Mouse (Mus musculus): ENCODE measurements around the gene Pdcd1lg2. TPM values are rescaled to one million over a fixed set of nuclear protein-coding genes. Genes with fewer than 3 reads are reported as not detected.
A peak's percentile ranks its signal among the peaks of the same experiment; 100 is the strongest.

Gene Pdcd1lg2
- total and polyA plus RNA-seq, 3 experiments = 1.7 to 5.4 TPM; not detected in 1

DNA sequence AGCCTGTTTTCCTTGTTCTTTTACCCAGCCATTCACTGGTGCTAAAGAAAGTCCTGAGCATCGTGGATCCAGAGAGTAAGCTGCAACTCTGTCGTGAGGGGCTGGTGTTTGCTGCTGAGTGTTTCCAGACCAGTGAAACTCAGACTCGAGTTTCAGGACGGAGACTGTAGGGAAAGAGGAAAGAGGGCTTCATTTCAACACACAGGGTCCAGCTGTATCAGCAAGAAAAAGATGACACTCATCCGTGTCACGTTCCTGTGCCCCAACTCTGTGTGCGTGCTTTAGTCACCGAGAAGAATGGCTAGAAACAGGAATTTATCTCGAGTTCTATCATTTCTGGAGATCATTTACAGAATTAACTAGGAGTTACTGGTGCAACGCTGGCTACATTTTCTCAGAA, 77.7 kb downstream of the Pdcd1lg2 start:
- Histone ChIP-seq H3K4me1 (ENCODE audit: control insufficient read depth in 1 of 2, insufficient read depth in 2 of 2, low read length in 2 of 2) (peaks cover 3 to 27% of the 10 kb centered on the region in 2 experiments; a peak in 3 of 4 replicates), H3K9me3 (replicated peaks; ENCODE audit: insufficient read depth, low read length) (no peaks in the 10 kb centered on the region), H3K4me3 (ENCODE audit: control insufficient read depth in 1 of 2, insufficient read depth in 1 of 2, low read depth in 2 of 2, low read length in 2 of 2) (no peak overlapping the region), H3K27me3 (ENCODE audit: control insufficient read depth in 1 of 2, insufficient read depth in 2 of 2, low read length in 2 of 2) (no peaks in the 10 kb centered on the region), H3K79me2 (ENCODE audit: control insufficient read depth, insufficient read depth, low read length, poor library complexity) (no peaks in the 10 kb centered on the region), H3K36me3 (ENCODE audit: control insufficient read depth in 1 of 2, insufficient read depth in 2 of 2, low read length in 2 of 2) (peaks cover 0 to 17% of the 10 kb centered on the region in 2 experiments; a peak in 2 of 4 replicates), H3K9ac (ENCODE audit: control insufficient read depth, low read depth, low read length, poor library complexity, severe bottlenecking) (peak overlapping the region; percentile 2; the same call in 1 of the 2 replicates), H3K27ac (ENCODE audit: control insufficient read depth, low read depth, low read length) (no peak overlapping the region)
- DNase-seq (ENCODE audit: low read depth, low spot score) = no peak
- TF ChIP-seq CHD2 (IDR thresholded peaks at IDR 0.05; ENCODE audit: low read length) (no peak), POLR2AphosphoS2 (IDR thresholded peaks at IDR 0.05; ENCODE audit: low read length) (no peak), MEF2A (IDR thresholded peaks at IDR 0.05; ENCODE audit: extremely low read depth, insufficient replicate concordance, low read depth, low read length, poor library complexity, severe bottlenecking) (no peak), GATA1 (IDR thresholded peaks at IDR 0.05; ENCODE audit: low read depth, low read length) (no peak), UBTF (IDR thresholded peaks at IDR 0.05; ENCODE audit: borderline replicate concordance, insufficient read depth, low read depth, low read length) (no peak), ELF1 (IDR thresholded peaks at IDR 0.05; ENCODE audit: low read depth, low read length) (no peak), ZKSCAN1 (IDR thresholded peaks at IDR 0.05; ENCODE audit: low read depth, low read length) (no peak), TCF12 (IDR thresholded peaks at IDR 0.05; ENCODE audit: low read depth, low read length) (no peak), MAZ (IDR thresholded peaks at IDR 0.05; ENCODE audit: low read depth, low read length) (no peak), KAT2A (conservative IDR thresholded peaks at IDR 0.05; ENCODE audit: low read depth, low read length) (no peak), MAFK (IDR thresholded peaks at IDR 0.05; ENCODE audit: borderline replicate concordance, low read depth, low read length) (no peak), TAL1 (IDR thresholded peaks at IDR 0.05; ENCODE audit: low read length) (no peak), SIN3A (IDR thresholded peaks at IDR 0.05; ENCODE audit: low read length) (no peak), CTCF (IDR thresholded peaks at IDR 0.05 in 2 of 3, conservative IDR thresholded peaks at IDR 0.05 in 1 of 3; ENCODE audit: control insufficient read depth in 1 of 3, insufficient read depth in 1 of 3, low read depth in 2 of 3, low read length in 3 of 3, poor library complexity in 1 of 3, severe bottlenecking in 1 of 3) (no peak), SMC3 (IDR thresholded peaks at IDR 0.05; ENCODE audit: low read depth, low read length) (no peak), ZC3H11A (IDR thresholded peaks at IDR 0.05; ENCODE audit: low read depth, low read length) (no peak), MYC (IDR thresholded peaks at IDR 0.05; ENCODE audit: low read depth, low read length) (no peak), USF1 (IDR thresholded peaks at IDR 0.05; ENCODE audit: low read depth, low read length) (no peak)

GRCm38 (mm10) chr19:29489785-29490284, 79.1 kb downstream of the Pdcd1lg2 start:
- H3K27me3 ChIP-seq (ENCODE audit: control insufficient read depth in 1 of 2, insufficient read depth in 2 of 2, low read length in 2 of 2) = no peaks in the 10 kb centered on the region
- peaks cover 3 to 24% of the 10 kb centered on the region in 2 experiments; a peak in 3 of 4 replicates for H3K4me1 ChIP-seq (ENCODE audit: control insufficient read depth in 1 of 2, insufficient read depth in 2 of 2, low read length in 2 of 2)
- H3K36me3 ChIP-seq (ENCODE audit: control insufficient read depth in 1 of 2, insufficient read depth in 2 of 2, low read length in 2 of 2) = peaks cover 0 to 17% of the 10 kb centered on the region in 2 experiments; a peak in 2 of 4 replicates
- H3K4me3 ChIP-seq (ENCODE audit: control insufficient read depth in 1 of 2, insufficient read depth in 1 of 2, low read depth in 2 of 2, low read length in 2 of 2) = no peak overlapping the region
- no peak for DNase-seq (ENCODE audit: low read depth, low spot score)
- no peaks in the 10 kb centered on the region for H3K79me2 ChIP-seq (ENCODE audit: control insufficient read depth, insufficient read depth, low read length, poor library complexity)
- no peak overlapping the region for H3K27ac ChIP-seq (ENCODE audit: control insufficient read depth, low read depth, low read length)
- H3K9me3 ChIP-seq (replicated peaks; ENCODE audit: insufficient read depth, low read length) = no peaks in the 10 kb centered on the region
- TF ChIP-seq USF1 (IDR thresholded peaks at IDR 0.05; ENCODE audit: low read depth, low read length) (no peak), MYB (IDR thresholded peaks at IDR 0.05; ENCODE audit: low read depth, low read length) (no peak)
- no peak overlapping the region for H3K9ac ChIP-seq (ENCODE audit: control insufficient read depth, low read depth, low read length, poor library complexity, severe bottlenecking)

Data from MEL (cell line).